Mouse (Mus musculus) brown adipose tissue, adult 24 weeks (tissue): ENCODE measurements around the gene Ptpre. TPM values are rescaled to one million over a fixed set of nuclear protein-coding genes. Genes with fewer than 3 reads are reported as not detected.

Experiments used
- H3K27ac ChIP-seq: fragments of 200-500 bp; replicated peaks from 2 replicates; pipeline ENCODE4 v1.5.1; 2012; ENCODE audit warnings: low read depth, mild to moderate bottlenecking, low read length
- H3K4me1 ChIP-seq: fragments of 200-500 bp; 2 replicates; pipeline ENCODE4 v1.6.1; 2012; ENCODE audit warnings: low read length, mixed read lengths; ENCODE audit not compliant: control insufficient read depth, insufficient read depth, insufficient read length
- H3K4me3 ChIP-seq: fragments of 200-500 bp; 2 replicates; pipeline ENCODE4 v1.5.1; 2012; ENCODE audit warnings: low read depth, mild to moderate bottlenecking, low read length, moderate library complexity; ENCODE audit not compliant: insufficient read depth
- polyA plus RNA-seq: library from polyadenylated mRNA; stranded (reverse); fragments of >200 nt; gene quantifications from 2 replicates; pipeline ENCODE4 v1.2.4, GENCODE M21; 2012; ENCODE audit not compliant: missing spikeins, insufficient read depth, insufficient read length

Gene Ptpre
- polyA plus RNA-seq, 1 experiment, result 1.5 TPM

DNA sequence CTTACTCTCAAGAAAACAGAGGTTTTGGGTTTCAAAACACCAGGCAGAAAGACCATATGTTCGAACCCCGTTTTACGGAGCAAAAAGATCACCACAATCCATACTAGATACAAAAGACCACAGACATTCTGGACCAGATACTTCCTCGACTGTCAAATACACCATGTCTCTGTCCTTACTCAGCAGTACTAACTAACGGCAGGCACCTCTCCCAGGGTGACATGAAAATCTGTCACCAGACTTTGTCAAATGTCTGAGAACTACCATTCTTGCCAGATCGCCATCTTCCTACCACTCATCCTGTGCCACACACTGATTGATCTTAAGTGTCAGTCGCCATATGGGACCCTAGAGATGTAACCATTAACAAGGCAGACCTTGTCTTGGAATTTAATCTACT lies 177.9 kb downstream of the Ptpre start:
- H3K4me1 ChIP-seq, result no peaks in the 10 kb centered on the region
- no peak overlapping the region for H3K27ac ChIP-seq
- no peak overlapping the region; the same call in 1 of the 2 replicates for H3K4me3 ChIP-seq

DNA sequence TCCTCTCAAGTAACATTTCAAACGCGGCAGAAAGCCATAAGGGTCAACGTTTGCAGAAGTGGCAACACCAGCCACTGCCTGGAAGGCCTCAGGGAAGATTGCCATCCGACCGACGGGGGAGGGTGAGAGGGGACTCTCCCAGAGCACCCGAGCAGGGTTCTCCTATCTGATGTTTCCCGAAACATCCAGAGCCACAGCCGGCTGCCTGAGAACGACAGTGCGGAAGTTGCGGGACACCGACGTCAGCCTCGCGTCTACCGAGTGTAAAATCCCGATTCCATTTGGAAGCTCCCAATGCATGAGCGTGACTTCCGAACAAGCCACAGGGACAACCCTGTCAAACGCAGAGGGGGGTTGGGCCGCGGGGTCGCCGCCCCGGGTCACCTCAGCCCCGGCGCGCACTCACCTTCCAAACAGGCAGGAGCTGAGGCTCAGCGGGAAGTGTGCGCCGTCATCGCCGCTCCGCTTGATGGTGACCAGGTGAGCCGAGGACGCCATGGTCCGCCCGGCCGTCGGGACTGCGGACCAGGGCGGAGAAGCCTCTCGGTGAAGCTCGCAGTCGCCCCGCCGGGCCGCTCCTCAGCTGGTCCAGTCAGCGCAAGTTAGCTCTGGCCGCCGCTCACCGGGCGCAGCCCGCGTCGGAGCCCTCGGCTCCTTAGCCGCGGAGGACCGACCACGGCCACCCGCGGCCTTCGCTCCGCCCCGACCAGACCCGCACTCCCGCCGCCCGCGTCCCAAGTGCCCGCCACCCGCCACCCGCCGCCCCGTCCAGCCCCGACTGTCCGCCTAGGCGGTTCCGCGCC lies 178.6 kb downstream of the Ptpre start, which contains the start of gene Mki67:
Mki67 (minus strand) TSS at position 720 of the 803 bp plus-strand sequence.
- Histone ChIP-seq H3K27ac (no peak within 1 kb of the TSS), H3K4me1 (no peaks in the 10 kb centered on the region), H3K4me3 (peak within 1 kb of the TSS; percentile 70)

DNA sequence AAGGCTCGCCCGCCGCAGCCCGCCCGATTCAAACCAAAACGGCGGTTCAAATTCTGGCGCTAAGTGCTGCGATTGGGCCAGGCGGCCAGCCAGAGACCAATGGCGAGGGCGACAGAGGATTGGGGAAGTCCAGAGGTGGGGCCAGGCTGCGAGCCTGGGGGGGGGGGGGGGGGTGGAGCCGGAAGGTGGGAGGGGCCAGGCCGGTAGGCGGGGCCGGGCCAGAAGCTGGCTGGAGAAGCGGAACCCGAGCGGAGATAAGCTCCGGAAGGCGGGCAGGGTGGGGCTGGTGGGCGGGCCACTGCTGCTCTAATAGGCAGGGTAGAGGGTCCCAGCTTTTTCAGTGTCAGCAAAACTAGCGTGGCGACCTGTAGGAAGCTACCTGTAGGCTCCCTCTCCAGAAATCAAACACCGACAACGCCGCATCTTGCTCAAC lies 179.2 kb downstream of the Ptpre start:
- no peaks in the 10 kb centered on the region for H3K4me1 ChIP-seq
- H3K4me3 ChIP-seq, result peak overlapping the region; percentile 50
- no peak overlapping the region for H3K27ac ChIP-seq

DNA sequence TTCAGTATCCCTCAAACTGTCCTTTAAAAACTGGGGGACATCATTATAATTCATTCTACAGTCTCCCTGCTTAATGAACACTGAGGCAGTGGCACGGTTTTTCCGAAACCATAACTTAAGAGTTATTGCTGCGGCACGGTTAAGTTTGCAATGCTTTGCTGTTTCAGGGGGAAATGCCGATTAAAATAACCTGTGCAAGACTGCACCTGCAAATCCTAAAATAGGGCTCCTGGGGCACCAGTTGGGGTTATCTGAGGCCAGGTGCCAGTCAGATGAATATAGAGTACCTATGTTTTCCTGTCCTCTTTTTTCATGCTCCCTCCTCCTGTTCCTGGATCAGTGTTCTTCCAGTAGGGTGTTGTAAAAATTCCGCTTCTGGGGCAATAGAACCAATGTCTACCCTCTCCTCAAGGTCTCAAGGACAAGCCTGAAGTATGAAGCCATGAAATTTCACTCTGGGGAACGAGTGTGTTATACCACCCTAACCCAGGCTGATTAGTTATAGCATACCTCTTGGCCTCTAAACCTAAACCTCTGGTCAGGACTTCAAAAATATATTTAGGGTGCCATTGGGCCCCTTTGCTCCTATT lies 179.8 kb downstream of the Ptpre start:
- Histone ChIP-seq H3K4me1 (no peaks in the 10 kb centered on the region), H3K27ac (no peak overlapping the region), H3K4me3 (peak overlapping the region; percentile 50)

DNA sequence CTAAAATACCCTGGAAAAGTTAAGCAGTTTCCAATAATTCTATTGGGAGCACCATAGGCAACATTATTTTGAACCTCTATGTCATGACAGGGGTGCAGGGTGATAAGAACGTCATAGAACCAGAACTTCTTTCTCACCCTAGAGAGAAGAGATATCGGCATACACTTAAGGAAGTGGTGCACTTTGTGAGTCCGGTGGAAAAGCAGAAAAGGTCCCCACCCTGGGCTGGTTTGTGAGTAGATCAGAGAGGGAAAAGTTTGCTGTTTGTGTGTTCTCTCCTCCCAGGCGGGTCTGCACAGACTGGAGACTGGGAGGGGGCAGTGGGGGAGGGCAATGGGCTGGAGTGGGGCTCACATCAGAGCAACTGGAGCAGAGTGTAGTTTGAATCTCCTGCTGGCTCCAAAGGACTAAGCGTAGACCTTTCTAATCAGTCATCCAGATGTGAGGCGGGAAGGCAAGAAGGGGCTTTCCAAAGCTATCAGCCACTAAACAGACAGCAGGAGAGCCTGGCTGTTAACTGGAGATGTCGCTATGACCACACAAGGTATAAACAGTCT lies 184.2 kb downstream of the Ptpre start:
- H3K4me3 ChIP-seq, result no peak overlapping the region
- H3K4me1 ChIP-seq, result peaks cover 2% of the 10 kb centered on the region; the same call in 1 of the 2 replicates
- H3K27ac ChIP-seq, result no peak overlapping the region

DNA sequence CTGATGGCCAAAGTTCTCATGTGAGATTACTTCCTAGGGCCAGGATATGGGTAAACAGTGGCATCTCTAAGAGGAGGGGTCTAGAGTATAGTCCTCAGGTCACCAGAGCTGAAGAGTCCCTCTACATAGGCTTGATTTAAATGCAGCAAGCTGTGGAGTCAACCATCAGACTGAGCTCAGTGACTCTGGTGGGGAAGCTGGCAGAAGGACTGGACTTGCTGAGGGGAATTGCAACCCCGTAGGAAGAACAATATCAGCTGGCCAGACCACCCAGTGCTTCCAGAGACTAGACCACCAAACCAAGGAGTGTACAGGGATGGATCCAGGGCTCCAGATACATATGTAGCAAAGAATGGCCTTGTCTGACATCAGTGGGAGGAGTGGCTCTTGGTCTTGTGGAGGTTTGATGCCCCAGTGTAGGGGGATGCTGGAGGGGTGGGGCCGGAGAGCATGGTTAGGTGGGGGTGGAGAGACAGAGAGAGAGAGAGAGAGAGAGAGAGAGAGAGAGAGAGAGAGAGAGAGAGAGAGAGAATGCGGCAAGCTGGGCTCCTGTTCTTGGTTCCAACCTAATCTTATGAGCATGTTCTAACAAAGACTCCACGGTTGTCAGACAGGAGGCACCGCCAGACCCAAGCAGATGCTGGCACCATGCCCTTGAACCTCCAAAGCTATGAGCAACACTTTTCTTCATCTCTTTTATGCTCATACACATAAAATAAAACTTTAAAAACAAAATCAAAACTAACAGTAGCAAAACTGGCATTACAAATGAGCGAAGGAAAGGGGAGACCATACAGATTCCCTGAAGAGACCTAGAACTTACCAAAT lies 184.9 kb downstream of the Ptpre start:
- H3K4me1 ChIP-seq, result peaks cover 2% of the 10 kb centered on the region; the same call in 1 of the 2 replicates
- H3K27ac ChIP-seq, result no peak overlapping the region
- no peak overlapping the region for H3K4me3 ChIP-seq

DNA sequence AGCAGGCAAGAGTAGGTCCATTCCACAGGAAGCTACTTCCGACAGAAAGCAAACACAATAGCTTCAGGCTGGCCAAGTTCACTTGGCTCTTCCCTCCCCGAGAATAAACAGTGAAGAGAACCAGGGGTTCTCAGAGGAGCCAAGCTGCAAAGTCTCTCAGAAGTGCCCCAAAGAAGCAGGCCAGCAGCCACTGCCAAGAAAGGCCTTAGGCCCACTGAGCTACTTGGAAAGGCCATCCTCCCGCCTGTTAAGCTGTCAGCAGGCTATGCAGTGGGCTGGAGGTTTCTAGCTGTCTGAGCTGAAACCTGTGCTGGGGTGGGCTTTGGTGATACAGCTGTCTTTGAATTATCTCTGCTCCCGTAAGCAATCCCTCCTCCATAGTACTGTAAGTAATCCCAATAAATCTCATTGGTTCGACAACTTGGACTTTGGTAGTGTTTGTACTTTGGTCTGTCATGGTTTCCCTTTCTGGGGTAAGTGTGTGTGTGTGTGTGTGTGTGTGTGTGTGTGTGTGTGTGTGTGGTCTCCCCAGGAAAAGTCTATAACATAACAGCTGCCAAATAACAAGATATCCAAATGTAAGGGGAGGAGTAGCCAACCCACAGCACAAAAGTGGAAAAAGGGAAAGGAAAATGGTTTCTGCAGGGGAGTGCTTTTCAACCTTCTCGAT lies 186.5 kb downstream of the Ptpre start:
- H3K27ac ChIP-seq, result no peak overlapping the region
- H3K4me1 ChIP-seq, result peaks cover 2% of the 10 kb centered on the region; the same call in 1 of the 2 replicates
- no peak overlapping the region for H3K4me3 ChIP-seq

DNA sequence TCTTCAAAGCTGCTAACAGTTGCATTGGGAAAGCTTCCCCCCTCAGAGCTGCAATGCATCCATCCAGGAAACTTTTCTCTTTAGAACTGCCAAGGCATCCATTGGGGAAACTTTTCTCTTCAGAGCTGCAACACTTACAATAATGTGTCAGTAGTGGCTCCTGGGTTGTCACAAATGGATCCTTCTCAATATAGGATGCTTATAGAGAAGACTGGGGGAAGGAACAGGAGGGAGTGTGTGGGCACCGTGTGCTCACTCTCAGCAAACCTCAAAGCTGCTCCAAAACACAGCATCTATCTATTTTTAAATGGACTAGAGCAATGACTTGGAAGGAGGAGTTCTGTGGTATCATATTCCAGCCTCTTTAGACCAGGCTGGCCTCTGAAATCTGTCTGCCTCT lies 189.4 kb downstream of the Ptpre start:
- H3K27ac ChIP-seq, result no peak overlapping the region
- no peak overlapping the region for H3K4me3 ChIP-seq
- peaks cover 2% of the 10 kb centered on the region; the same call in 1 of the 2 replicates for H3K4me1 ChIP-seq

DNA sequence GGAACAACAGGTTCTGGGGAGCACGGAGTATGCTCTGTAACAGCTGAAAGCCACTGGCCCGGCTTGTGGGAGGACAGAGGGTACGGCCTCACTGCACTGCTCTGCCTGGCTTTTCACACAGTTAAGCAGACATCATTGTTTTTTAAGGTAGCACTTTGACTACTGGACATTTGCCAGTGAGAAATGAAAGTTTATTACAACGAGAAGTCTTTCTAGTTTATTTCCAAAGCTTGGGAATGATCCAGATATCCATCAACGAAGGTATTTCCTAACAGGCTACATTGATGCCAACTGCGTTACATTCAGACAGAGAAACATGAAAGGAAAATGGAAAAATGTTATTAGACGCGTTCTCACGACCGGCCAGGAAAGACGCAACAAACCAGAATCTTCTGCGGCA lies 190.8 kb downstream of the Ptpre start:
- no peak overlapping the region for H3K4me3 ChIP-seq
- no peak overlapping the region for H3K27ac ChIP-seq
- peaks cover 2% of the 10 kb centered on the region; the same call in 1 of the 2 replicates for H3K4me1 ChIP-seq

DNA sequence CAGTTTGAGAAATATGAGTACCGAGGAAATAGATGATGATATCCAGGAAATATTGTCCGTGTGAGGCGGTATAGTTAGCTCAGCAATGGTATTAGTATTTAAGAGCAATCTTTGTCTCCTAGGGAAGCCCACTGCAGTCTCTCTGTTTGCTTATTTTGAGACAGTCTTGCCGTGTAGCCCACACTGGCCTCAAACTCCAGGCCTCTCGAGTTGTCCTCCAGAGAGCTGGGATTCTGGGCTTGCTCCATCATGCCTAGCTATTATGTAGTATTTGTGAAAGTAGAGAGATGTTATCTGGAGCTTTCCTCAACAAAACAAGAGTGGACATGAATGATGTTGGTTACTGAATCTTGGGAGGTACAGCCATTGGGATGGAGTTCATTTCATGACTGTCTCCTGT lies 197.1 kb downstream of the Ptpre start:
- H3K27ac ChIP-seq, result no peak overlapping the region
- no peaks in the 10 kb centered on the region for H3K4me1 ChIP-seq
- H3K4me3 ChIP-seq, result no peak overlapping the region

DNA sequence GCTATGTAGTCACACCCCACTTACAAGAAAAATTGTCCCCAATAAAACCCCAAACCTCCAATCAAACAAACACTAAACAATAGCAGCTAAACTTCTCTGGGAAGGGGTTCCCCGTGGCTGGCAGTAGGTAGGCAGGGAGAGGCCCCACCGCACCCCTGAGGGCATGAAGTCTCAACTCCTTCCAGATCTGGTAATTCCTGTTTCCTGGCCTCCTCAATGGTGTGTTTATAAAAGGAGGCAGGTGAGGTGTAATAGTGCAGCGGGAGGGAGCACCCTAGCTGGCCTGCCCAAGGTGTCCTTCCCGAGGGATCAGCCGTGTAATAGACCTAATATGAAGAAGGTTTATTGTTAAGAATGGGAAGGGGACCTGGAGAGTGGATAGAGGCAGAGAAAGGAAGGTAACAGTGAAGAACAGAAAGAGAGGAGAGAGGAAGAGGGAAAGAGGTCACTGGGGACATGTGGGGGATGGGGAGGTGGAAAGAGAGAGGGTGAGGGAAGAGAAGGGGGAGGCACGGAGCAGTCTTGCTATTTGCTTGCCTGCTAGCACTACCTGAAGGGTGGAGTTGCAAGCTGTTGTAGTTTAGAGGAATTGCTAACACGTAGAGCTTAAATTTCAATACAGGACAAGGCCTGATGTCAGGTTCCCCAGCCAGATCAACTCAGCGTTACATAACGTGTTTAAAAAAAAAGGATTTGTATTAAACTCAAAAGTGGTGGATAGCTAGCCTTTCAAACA lies 197.8 kb downstream of the Ptpre start:
- Histone ChIP-seq H3K4me1 (no peaks in the 10 kb centered on the region), H3K4me3 (no peak overlapping the region), H3K27ac (no peak overlapping the region)
